Mouse (Mus musculus) adrenal gland, postnatal 14 days (tissue): ENCODE measurements around the gene Adgrd1. TPM values are rescaled to one million over a fixed set of nuclear protein-coding genes. Genes with fewer than 3 reads are reported as not detected.
"Not testable (repeated sequence)": the region's sequence is repeated elsewhere in the genome, so short reads cannot be mapped to it uniquely, and the experiment has no call there.

Experiments
- DNase-seq: peaks from one replicate; pipeline ENCODE4 v3.0.0; 2021; ENCODE audit warnings: mixed read lengths
- total RNA-seq: library from RNA; stranded (reverse); gene quantifications from 2 replicates; pipeline ENCODE4 v1.2.3, GENCODE M21; 2021

The Adgrd1 gene
- total RNA-seq, 1 experiment from 2014 or later = 4.9 TPM

GRCm38 (mm10) chr5:129093158-129093557, 3.4 kb upstream of the Adgrd1 start:
- DNase-seq = no peak

DNA sequence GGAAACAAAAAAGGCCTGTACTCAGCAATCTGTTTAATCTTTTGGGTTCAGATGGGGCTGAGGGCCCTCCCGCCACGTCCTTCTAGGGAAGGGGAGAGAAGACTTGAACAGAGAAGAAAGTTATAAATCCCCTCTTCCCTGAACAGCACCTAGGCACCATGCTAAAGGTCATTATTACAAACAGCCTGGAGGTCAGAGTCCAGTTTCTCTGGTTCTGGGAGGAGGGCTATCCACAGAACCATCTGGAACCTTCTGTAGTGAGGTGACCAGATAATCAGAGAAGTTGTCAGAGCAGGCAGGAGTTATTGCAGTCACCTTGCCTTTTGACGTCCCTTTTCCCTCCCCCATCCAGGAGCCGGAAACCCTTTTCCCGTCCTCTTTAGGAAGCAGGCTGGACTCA, 2.3 kb upstream of the Adgrd1 start:
- no peak for DNase-seq

DNA sequence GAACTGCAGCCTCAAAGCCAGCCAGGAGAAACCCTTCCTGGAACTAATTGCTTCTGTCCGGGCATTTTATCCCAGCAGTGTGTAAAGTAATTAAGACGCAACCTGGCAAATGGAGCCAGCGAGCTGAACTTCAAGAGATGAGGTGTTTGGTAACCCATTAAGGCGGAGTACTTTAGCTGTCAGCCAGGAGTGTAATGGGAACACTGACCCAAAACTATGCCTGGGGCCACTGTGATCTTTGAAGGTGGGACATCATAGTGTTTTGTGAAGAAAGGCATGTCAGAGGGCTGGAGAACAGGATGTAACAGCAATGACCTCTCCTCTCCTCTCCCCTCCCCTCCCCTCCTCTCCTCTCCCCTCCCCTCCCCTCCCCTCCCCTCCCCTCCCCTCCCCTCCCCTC, 7.5 kb downstream of the Adgrd1 start:
- DNase-seq = no peak

GRCm38 (mm10) chr5:129111729-129112128, 15.2 kb downstream of the Adgrd1 start:
- DNase-seq = no peak

- DNase-seq = no peak
Measured at GRCm38 (mm10) chr5:129113741-129114476, 17.4 kb downstream of the Adgrd1 start.

GRCm38 (mm10) chr5:129116299-129116698, 19.7 kb downstream of the Adgrd1 start:
- no peak for DNase-seq

DNA sequence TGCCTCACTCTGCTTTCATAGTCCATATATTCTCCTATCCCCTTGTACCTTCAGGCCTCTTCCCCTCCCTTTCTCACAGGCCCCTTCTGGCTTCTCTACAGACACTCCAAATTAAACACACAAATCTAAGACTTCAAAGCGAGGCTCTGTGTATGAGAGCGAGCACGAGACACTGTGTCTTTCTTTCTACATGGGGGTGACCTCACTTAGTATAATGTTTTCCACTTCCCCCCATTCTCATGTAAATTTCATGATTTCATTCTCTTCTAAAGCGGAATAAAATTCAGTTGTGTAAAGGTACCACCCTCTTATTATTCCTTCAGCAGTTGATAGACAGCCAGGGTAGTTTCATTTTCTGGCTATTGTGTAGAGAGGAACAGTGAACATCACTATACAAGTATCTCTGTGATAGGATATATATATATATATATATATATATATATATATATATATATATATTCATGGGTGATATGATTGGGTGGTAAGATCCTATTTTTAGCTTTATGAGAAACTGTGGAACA, 21.1 kb downstream of the Adgrd1 start:
- DNase-seq = no peak

- no peak for DNase-seq
Measured at GRCm38 (mm10) chr5:129118523-129118922, 22.0 kb downstream of the Adgrd1 start.

DNA sequence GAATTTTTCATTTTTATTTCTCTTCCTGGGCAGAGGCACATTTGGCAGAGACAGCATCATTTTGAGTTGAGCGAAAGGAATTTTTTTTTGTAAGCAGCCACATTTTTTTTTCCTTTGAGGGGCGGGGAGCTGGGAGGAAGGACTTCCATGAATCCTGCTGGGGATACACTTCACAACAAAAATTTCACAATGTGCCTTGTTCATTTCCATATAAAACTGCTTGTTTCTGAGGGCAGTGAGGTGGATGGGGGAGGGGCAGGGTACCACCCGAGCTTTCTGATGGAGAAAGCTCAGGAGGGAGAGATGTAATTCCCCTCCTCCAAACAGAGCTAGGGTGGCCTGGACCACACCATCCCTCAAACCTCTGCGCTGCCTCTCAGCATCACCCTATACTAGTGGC, 22.6 kb downstream of the Adgrd1 start:
- no peak for DNase-seq

DNA sequence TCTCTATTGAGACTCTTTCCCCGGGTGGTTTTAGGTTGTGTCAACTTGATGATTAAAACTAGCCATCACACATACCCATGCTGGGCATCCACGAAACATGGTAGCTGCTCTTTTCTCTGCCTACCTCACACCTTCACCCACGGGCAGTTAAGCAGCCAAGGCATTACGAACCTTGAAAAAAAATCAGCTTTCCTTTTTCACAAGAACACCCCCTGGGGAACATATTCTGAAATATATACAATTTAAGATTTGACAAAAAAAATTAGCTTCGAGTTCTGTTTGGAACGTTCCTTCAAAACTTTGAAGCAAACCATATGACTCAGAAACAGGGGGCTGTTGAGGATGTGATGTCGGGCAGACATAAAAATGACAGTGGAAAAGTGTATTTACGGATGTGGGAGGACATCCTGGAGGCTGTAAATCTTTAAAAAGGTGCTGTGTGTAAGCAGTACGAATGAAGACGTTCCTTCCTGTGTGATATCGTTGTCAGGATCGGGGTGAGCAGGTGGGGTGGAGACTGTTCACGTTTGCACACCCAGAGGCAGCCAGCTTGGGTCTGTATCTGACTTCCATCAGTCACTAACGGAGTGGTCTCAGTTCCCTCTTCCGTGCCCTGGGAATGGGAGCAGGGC, 25.2 kb downstream of the Adgrd1 start:
- DNase-seq = no peak

GRCm38 (mm10) chr5:129122491-129122890, 25.9 kb downstream of the Adgrd1 start:
- DNase-seq = peak; percentile 28

DNA sequence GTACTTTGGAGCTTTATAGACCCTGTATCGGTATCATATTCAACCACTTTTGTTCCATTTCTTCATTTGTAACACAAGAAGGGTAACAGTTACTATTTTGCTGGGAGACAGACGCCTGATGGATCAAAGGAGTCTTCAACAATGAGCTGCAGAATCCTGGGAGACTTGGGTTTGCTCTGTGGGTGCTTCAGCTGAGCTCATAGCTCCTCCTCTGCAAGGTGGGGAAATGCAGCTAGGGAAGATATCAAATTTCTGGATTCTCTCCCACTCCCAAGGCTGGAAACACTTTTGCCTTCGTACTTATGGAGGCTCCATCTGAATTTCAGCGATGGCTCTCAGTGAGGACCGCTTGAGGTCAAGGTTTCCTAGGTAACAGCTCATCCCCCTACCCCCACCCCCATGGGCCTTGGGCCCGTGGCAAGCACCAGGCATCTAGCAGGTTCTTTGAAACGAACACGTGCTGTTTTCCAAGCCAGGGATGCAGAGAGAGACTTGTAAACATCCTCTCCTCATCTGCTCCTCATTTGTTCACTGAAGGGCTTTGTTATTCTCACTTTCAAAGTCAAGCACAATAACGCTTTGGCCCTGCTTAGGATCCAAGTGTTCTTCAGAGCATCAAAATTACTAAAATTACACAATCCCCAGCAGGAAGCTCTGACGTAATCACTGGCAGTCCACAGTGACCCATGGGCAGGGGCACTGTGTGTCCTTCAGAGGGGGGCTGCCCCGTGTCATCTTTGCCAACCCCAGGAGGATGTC, 27.7 kb downstream of the Adgrd1 start:
- no peak for DNase-seq

DNA sequence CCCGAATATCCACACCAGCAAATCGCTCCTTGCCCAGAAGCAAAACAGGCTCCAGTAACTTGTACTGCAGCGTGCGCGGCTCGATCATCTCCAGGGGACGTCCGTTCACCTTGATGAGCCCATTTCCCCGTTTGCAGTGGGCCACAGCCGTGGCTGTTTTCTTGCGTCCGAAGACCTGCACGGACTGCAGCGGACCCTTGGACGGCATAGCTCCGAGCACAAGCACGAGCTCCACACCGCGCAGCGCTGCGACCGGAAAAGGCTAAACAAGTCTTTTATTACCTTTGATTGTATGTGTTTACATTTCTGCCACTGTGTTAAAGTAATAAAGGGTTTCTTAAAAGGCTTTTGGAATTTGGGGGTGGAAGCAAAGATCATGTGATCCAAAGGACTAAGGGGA, 31.8 kb downstream of the Adgrd1 start:
- DNase-seq = not testable (repeated sequence)

- DNase-seq = no peak
Measured at GRCm38 (mm10) chr5:129130301-129130700, 33.8 kb downstream of the Adgrd1 start.

DNA sequence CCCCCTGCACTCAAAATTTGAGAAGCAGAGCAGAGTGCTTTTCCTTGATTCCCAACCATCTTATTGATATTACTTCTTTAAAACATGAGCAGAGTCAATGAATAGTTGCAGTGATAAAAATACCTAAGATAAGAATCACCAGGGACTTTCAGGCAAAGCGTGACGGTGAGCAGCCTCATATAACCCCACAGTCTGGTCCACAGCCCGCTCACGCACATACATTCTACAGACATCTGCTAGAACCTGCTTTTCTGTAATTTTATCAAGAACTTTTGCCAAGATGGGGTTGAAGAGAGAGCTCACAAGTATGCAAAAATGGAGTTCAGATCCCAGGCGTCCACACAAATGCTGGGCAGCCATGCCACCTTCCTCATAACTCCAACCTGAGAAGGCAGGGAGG, 40.9 kb downstream of the Adgrd1 start:
- no peak for DNase-seq

DNA sequence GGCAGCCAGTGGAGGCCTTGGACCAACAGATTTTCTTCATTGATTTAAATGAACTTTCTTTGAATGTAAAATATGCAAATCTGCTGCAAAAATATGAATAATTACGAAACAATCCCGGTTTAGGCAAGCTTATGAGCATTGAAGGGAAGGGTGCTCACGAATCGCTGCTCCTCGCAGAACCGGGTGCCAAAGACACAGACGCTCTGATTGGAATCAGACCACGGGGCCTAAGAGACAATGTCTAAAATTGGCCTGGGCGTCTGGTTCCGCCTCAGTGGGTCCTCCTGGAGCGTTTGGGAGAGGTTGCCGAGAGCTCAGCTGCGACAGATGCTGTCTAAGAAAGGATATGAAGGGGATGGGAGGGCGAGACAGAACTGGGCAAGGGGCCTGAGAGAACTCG, 42.0 kb downstream of the Adgrd1 start:
- DNase-seq = no peak

GRCm38 (mm10) chr5:129142801-129143200, 46.3 kb downstream of the Adgrd1 start:
- no peak for DNase-seq

GRCm38 (mm10) chr5:129145307-129145935, 48.9 kb downstream of the Adgrd1 start:
- DNase-seq = no peak

- no peak for DNase-seq
Measured at GRCm38 (mm10) chr5:129146892-129147509, 50.5 kb downstream of the Adgrd1 start.

GRCm38 (mm10) chr5:129148485-129148884, 51.9 kb downstream of the Adgrd1 start:
- no peak for DNase-seq

DNA sequence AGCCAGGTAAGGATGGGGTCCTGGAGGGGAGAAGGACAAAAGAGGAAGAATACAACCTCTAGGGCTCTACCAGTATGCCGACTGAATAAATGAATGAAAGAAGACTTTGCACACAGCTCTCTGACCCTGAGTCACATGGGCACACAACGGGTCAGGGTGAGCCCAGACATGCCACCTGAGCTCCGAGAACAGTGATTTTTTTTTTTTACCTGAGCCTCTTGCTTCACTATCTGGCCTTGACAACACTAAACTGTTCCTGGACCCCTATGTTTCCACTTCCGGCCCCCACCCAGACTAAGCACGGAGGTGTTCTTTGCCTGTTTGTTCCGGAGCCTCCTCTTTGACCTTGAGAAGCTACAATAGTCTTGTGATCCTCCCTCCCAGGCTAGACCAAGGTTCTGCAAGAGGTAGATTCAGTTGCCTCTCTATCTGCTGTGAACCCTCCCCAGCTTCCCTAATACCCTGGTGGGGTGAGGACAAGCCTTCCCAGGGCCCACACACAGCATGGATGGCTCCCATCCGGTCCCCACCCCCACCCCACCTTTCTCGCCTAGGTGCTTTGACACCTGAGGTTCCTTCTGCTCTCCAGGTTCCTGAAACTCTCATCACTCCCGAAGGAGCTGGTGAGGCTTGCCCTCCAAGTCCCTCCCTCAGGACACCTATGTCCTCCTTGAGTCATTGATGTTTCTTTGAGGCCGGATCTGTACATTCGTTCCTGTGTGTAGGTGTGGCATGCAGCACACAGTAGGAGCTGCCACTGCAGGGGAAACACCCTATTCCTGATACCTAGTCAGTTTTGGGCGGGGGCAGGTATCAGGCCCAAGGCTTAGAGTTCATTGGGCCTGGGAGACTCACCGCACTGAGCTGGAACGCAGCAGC, 58.7 kb downstream of the Adgrd1 start:
- no peak for DNase-seq
